Mouse (Mus musculus) colon, adult 2 months (tissue): ENCODE data around the gene Sh2b3. TPM values are rescaled to one million over a fixed set of nuclear protein-coding genes. Genes with fewer than 3 reads are reported as not detected.

Source experiments
- polyA plus RNA-seq: library from polyadenylated mRNA; depleted of rRNA; stranded (reverse); fragments of >200 nt; gene quantifications from 2 replicates; pipeline ENCODE4 v1.2.3, GENCODE M21; 2012; rRNA removed

The Sh2b3 gene
- 35.2 and 38.5 TPM in 2 replicates for polyA plus RNA-seq

GRCm38 (mm10) chr5:121837441-121838340 is at the start of gene Sh2b3:
Gene Sh2b3 (minus strand): TSS chr5:121837646.

GRCm38 (mm10) chr5:121848743-121849142 is 11.3 kb upstream of the Sh2b3 start, which contains the start of gene Pheta1:
Gene Pheta1 (plus strand): TSS chr5:121848984.

Other genes with a start within 250 kb of the Sh2b3 start
- gene Aldh2, start 243.8 kb downstream of the Sh2b3 start, polyA plus RNA-seq, result 1,286 and 1,374 TPM in 2 replicates
- gene Acad12, start 218.7 kb downstream of the Sh2b3 start, polyA plus RNA-seq, result 7.0 and 7.8 TPM in 2 replicates
- 8.2 and 8.7 TPM in 2 replicates for gene Acad10, start 177.1 kb downstream of the Sh2b3 start, polyA plus RNA-seq
- 23.1 and 27.9 TPM in 2 replicates for gene Brap, start 177.1 kb downstream of the Sh2b3 start, polyA plus RNA-seq
- gene Atxn2, start 126.3 kb downstream of the Sh2b3 start, polyA plus RNA-seq, result 110 and 127 TPM in 2 replicates
- 97.0 and 99.3 TPM in 2 replicates for gene Pheta1, start 11.3 kb upstream of the Sh2b3 start, polyA plus RNA-seq
- 1.4 and 1.7 TPM in 2 replicates for gene Cux2, start 212.5 kb upstream of the Sh2b3 start, polyA plus RNA-seq